Mouse (Mus musculus) limb, embryonic 15.5 days (tissue): ENCODE data around the gene Pitpnc1. TPM values are rescaled to one million over a fixed set of nuclear protein-coding genes. Genes with fewer than 3 reads are reported as not detected.

Experiments
- ATAC-seq: fragments of 200-750 bp; cut with Nextera tagmentation; 2 replicates; pipeline ENCODE4 v1.8.0; 2017; ENCODE audit warnings: low read depth, moderate TSS enrichment; ENCODE audit not compliant: insufficient number of reproducible peaks, low FRiP score, low TSS enrichment
- H3K27ac ChIP-seq: fragments of 300-500 bp; sonication (generic); 2 replicates; pipeline ENCODE4 v1.5.1; 2015; ENCODE audit warnings: moderate library complexity, mild to moderate bottlenecking, inconsistent platforms
- H3K27me3 ChIP-seq: fragments of 300-500 bp; sonication (generic); 2 replicates; pipeline ENCODE4 v1.6.1; 2015; ENCODE audit warnings: inconsistent platforms
- H3K36me3 ChIP-seq: fragments of 300-500 bp; sonication (generic); 2 replicates; pipeline ENCODE4 v1.6.1; 2015; ENCODE audit warnings: inconsistent platforms
- H3K4me1 ChIP-seq: fragments of 300-500 bp; sonication (generic); 2 replicates; pipeline ENCODE4 v1.6.1; 2015; ENCODE audit warnings: inconsistent platforms
- H3K4me2 ChIP-seq: fragments of 300-500 bp; sonication (generic); 2 replicates; pipeline ENCODE4 v1.6.1; 2015; ENCODE audit warnings: mild to moderate bottlenecking, inconsistent platforms
- H3K4me3 ChIP-seq: fragments of 300-500 bp; sonication (generic); 2 replicates; pipeline ENCODE4 v1.5.1; 2015; ENCODE audit warnings: mild to moderate bottlenecking, inconsistent platforms
- H3K9ac ChIP-seq: fragments of 300-500 bp; sonication (generic); 2 replicates; pipeline ENCODE4 v1.6.1; 2015; ENCODE audit warnings: inconsistent platforms
- H3K9me3 ChIP-seq: fragments of 300-500 bp; sonication (generic); 2 replicates; pipeline ENCODE4 v1.6.1; 2016; ENCODE audit warnings: inconsistent platforms
- WGBS: fragments of 180-500 bp; shearing (Covaris S2); methylation state at CpG from one replicate; pipeline ENCODE4 v1.1.7; 2015; 5-methylcytosine and 5-hydroxymethylcytosine counted together
- polyA plus RNA-seq: library from polyadenylated mRNA; unstranded; fragments of >200 nt; fragmentation: Nextera tagmentation; extraction: Ambion mirVana; gene quantifications from 2 replicates; pipeline ENCODE4 v1.2.1, GENCODE M21; 2015

Pitpnc1 gene
- polyA plus RNA-seq, 1 experiment from 2014 or later, result 25.2 TPM

GRCm38 (mm10) chr11:107252026-107252425 is 218.5 kb downstream of the Pitpnc1 start:
- no peak overlapping the region for H3K4me2 ChIP-seq
- WGBS, result 78% methylated on average over 10 of the region's 10 CpGs
- no peak overlapping the region for H3K27ac ChIP-seq
- H3K27me3 ChIP-seq, result no peaks in the 10 kb centered on the region
- H3K36me3 ChIP-seq, result peaks cover 21% of the 10 kb centered on the region
- no peak overlapping the region for H3K4me3 ChIP-seq
- ATAC-seq, result no peak
- no peaks in the 10 kb centered on the region for H3K9me3 ChIP-seq
- peaks cover 19% of the 10 kb centered on the region for H3K4me1 ChIP-seq
- H3K9ac ChIP-seq, result no peak overlapping the region

GRCm38 (mm10) chr11:107251460-107251859 is 219.0 kb downstream of the Pitpnc1 start:
- Histone ChIP-seq H3K27ac (no peak overlapping the region), H3K4me3 (no peak overlapping the region), H3K9ac (no peak overlapping the region), H3K27me3 (no peaks in the 10 kb centered on the region), H3K36me3 (peaks cover 21% of the 10 kb centered on the region), H3K4me2 (no peak overlapping the region), H3K4me1 (peaks cover 16% of the 10 kb centered on the region), H3K9me3 (no peaks in the 10 kb centered on the region)
- no peak for ATAC-seq
- WGBS, result 90% methylated on average over 7 of the region's 7 CpGs

- Histone ChIP-seq H3K27me3 (no peaks in the 10 kb centered on the region), H3K9ac (no peak overlapping the region), H3K4me2 (no peak overlapping the region), H3K27ac (no peak overlapping the region), H3K4me3 (no peak overlapping the region), H3K9me3 (no peaks in the 10 kb centered on the region), H3K36me3 (peaks cover 21% of the 10 kb centered on the region), H3K4me1 (peaks cover 12% of the 10 kb centered on the region)
- ATAC-seq, result no peak
- 89% methylated on average over 8 of the region's 8 CpGs for WGBS
Observed at GRCm38 (mm10) chr11:107250882-107251281, 219.6 kb downstream of the Pitpnc1 start.

- no peak overlapping the region for H3K9ac ChIP-seq
- peaks cover 27% of the 10 kb centered on the region for H3K36me3 ChIP-seq
- no peak overlapping the region for H3K4me3 ChIP-seq
- H3K27ac ChIP-seq, result no peak overlapping the region
- 67% methylated on average over 7 of the region's 7 CpGs for WGBS
- no peaks in the 10 kb centered on the region for H3K27me3 ChIP-seq
- no peak for ATAC-seq
- H3K4me1 ChIP-seq, result peaks cover 8% of the 10 kb centered on the region
- H3K9me3 ChIP-seq, result no peaks in the 10 kb centered on the region
- no peak overlapping the region for H3K4me2 ChIP-seq
Observed at GRCm38 (mm10) chr11:107248753-107249152, 221.7 kb downstream of the Pitpnc1 start.

GRCm38 (mm10) chr11:107245657-107246056 is 224.8 kb downstream of the Pitpnc1 start:
- H3K9ac ChIP-seq, result no peak overlapping the region
- no peaks in the 10 kb centered on the region for H3K9me3 ChIP-seq
- H3K27me3 ChIP-seq, result no peaks in the 10 kb centered on the region
- no peak overlapping the region for H3K4me2 ChIP-seq
- ATAC-seq, result no peak
- H3K4me3 ChIP-seq, result no peak overlapping the region
- H3K36me3 ChIP-seq, result peaks cover 13% of the 10 kb centered on the region; the same call in 1 of the 2 replicates
- peaks cover 8% of the 10 kb centered on the region for H3K4me1 ChIP-seq
- no peak overlapping the region for H3K27ac ChIP-seq
- 96% methylated on average over 7 of the region's 7 CpGs for WGBS

GRCm38 (mm10) chr11:107243126-107243525 is 227.4 kb downstream of the Pitpnc1 start:
- Histone ChIP-seq H3K4me1 (no peaks in the 10 kb centered on the region; the same call in 1 of the 2 replicates), H3K9ac (no peak overlapping the region), H3K36me3 (peaks cover 6% of the 10 kb centered on the region; the same call in 1 of the 2 replicates), H3K9me3 (no peaks in the 10 kb centered on the region), H3K27ac (no peak overlapping the region), H3K27me3 (no peaks in the 10 kb centered on the region), H3K4me2 (no peak overlapping the region), H3K4me3 (no peak overlapping the region)
- ATAC-seq, result no peak
- WGBS, result 90% methylated on average over 6 of the region's 6 CpGs

- Histone ChIP-seq H3K27me3 (no peaks in the 10 kb centered on the region), H3K4me1 (no peaks in the 10 kb centered on the region; the same call in 1 of the 2 replicates)
Observed at GRCm38 (mm10) chr11:107241678-107242077, 228.8 kb downstream of the Pitpnc1 start.

GRCm38 (mm10) chr11:107238506-107238905 is 232.0 kb downstream of the Pitpnc1 start:
- no peak overlapping the region for H3K4me3 ChIP-seq
- no peak overlapping the region for H3K4me2 ChIP-seq
- 85% methylated on average over 6 of the region's 6 CpGs for WGBS
- H3K4me1 ChIP-seq, result no peaks in the 10 kb centered on the region; the same call in 1 of the 2 replicates
- no peak overlapping the region for H3K27ac ChIP-seq
- no peak overlapping the region for H3K9ac ChIP-seq
- H3K9me3 ChIP-seq, result no peaks in the 10 kb centered on the region
- no peak for ATAC-seq
- no peaks in the 10 kb centered on the region for H3K27me3 ChIP-seq
- H3K36me3 ChIP-seq, result peaks cover 4% of the 10 kb centered on the region

More at GRCm38 (mm10) chr11:107241678-107242077, 228.8 kb downstream of the Pitpnc1 start:
- Histone ChIP-seq H3K4me3 (no peak overlapping the region), H3K4me2 (no peak overlapping the region), H3K9me3 (no peaks in the 10 kb centered on the region), H3K27ac (no peak overlapping the region), H3K9ac (no peak overlapping the region), H3K36me3 (peaks cover 6% of the 10 kb centered on the region; the same call in 1 of the 2 replicates)
- ATAC-seq, result no peak
- 76% methylated on average over 7 of the region's 7 CpGs for WGBS

- ATAC-seq, result no peak
- 94% methylated on average over 4 of the region's 4 CpGs for WGBS
Observed at GRCm38 (mm10) chr11:107237532-107237931, 233.0 kb downstream of the Pitpnc1 start.

GRCm38 (mm10) chr11:107233252-107233890 is 237.1 kb downstream of the Pitpnc1 start:
- WGBS, result 84% methylated on average over 5 of the region's 5 CpGs
- Histone ChIP-seq H3K9ac (no peak overlapping the region), H3K9me3 (no peaks in the 10 kb centered on the region), H3K27ac (no peak overlapping the region), H3K4me3 (no peak overlapping the region), H3K4me2 (no peak overlapping the region), H3K36me3 (peaks cover 26% of the 10 kb centered on the region), H3K4me1 (0 out of 2 replicates have a peak, but pooled peaks cover 4% of the 10 kb centered on the region), H3K27me3 (no peaks in the 10 kb centered on the region)
- no peak for ATAC-seq

More at GRCm38 (mm10) chr11:107237532-107237931, 233.0 kb downstream of the Pitpnc1 start:
- H3K4me2 ChIP-seq, result no peak overlapping the region
- H3K27ac ChIP-seq, result no peak overlapping the region
- H3K27me3 ChIP-seq, result no peaks in the 10 kb centered on the region
- H3K36me3 ChIP-seq, result peaks cover 12% of the 10 kb centered on the region
- H3K4me3 ChIP-seq, result no peak overlapping the region
- H3K9me3 ChIP-seq, result no peaks in the 10 kb centered on the region
- no peaks in the 10 kb centered on the region; the same call in 1 of the 2 replicates for H3K4me1 ChIP-seq
- H3K9ac ChIP-seq, result no peak overlapping the region

- Histone ChIP-seq H3K36me3 (peaks cover 40% of the 10 kb centered on the region), H3K27me3 (no peaks in the 10 kb centered on the region), H3K9ac (no peak overlapping the region), H3K9me3 (no peaks in the 10 kb centered on the region), H3K4me3 (no peak overlapping the region), H3K4me2 (no peak overlapping the region), H3K4me1 (0 out of 2 replicates have a peak, but pooled peaks cover 4% of the 10 kb centered on the region), H3K27ac (no peak overlapping the region)
- WGBS, result 27% methylated on average over 10 of the region's 10 CpGs
- no peak for ATAC-seq
Observed at GRCm38 (mm10) chr11:107230128-107230527, 240.4 kb downstream of the Pitpnc1 start.

- no peak for ATAC-seq
- Histone ChIP-seq H3K36me3 (peaks cover 18% of the 10 kb centered on the region), H3K27me3 (no peaks in the 10 kb centered on the region), H3K27ac (no peak overlapping the region), H3K4me1 (peaks cover 12% of the 10 kb centered on the region; the same call in 1 of the 2 replicates), H3K4me2 (no peak overlapping the region), H3K9ac (no peak overlapping the region), H3K9me3 (no peaks in the 10 kb centered on the region), H3K4me3 (no peak overlapping the region)
- 85% methylated on average over 1 of the region's 1 CpGs for WGBS
Observed at GRCm38 (mm10) chr11:107226431-107226830, 244.1 kb downstream of the Pitpnc1 start.
